Mouse (Mus musculus): ENCODE results near the gene Foxred1. TPM values are rescaled to one million over a fixed set of nuclear protein-coding genes. Genes with fewer than 3 reads are reported as not detected.

Gene Foxred1
- total RNA-seq (2017), result 35.9 and 38.5 TPM in 2 replicates

GRCm38 (mm10) chr9:35210542-35211474, at the start of gene Foxred1:
Foxred1 (minus strand) TSS chr9:35211055.
- ATAC-seq (replicated peaks in 1 of 2; ENCODE audit: insufficient read depth in 1 of 2, low FRiP score in 2 of 2, low TSS enrichment in 1 of 2, low read depth in 1 of 2, poor library complexity in 2 of 2, severe bottlenecking in 2 of 2), result peak; percentile 94 to 98

- ATAC-seq (replicated peaks in 1 of 2; ENCODE audit: insufficient read depth in 1 of 2, low FRiP score in 2 of 2, low TSS enrichment in 1 of 2, low read depth in 1 of 2, poor library complexity in 2 of 2, severe bottlenecking in 2 of 2), result no peak
These were observed 46.5 kb upstream of the Foxred1 start for GRCm38 (mm10) chr9:35257365-35257764.

DNA sequence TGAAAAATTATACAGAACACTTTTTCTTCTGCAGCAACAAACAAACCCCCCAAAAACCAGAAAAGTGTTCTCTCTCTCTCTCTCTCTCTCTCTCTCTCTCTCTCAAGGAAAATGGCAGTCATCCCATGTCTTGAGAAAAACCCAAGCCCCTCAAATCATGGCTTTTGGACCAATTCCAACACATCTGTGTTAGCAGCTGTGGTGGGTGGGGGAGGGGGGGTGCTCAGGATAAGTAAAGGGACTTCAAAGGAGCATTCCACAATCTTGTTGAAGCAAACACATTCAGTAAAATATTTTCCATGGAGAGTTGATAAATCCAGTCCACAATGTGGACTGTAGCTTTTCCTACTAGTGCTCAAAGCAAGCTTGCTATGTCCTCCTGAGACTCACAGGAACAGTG, 38.6 kb upstream of the Foxred1 start:
- no peak for ATAC-seq (replicated peaks in 1 of 2; ENCODE audit: insufficient read depth in 1 of 2, low FRiP score in 2 of 2, low TSS enrichment in 1 of 2, low read depth in 1 of 2, poor library complexity in 2 of 2, severe bottlenecking in 2 of 2)

DNA sequence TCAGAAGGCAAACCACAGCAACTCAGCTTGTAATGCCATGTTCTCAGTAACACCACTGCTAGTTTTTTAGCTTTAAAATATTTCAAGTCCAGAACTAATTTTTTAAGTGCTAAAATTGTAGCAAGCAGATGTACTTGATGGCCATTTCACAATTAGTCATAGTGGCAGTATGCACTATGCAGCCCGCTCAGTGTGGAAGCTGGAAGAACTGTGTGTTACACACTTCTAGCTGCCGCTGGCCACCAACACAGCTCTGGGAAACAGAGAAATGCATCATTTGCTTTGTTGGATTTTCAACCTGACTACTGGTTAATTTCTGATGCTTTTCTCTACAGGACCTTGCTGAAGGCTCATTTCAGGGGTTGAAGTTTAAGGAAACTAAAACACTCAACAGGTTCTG, 36.5 kb upstream of the Foxred1 start:
- no peak for ATAC-seq (replicated peaks in 1 of 2; ENCODE audit: insufficient read depth in 1 of 2, low FRiP score in 2 of 2, low TSS enrichment in 1 of 2, low read depth in 1 of 2, poor library complexity in 2 of 2, severe bottlenecking in 2 of 2)

DNA sequence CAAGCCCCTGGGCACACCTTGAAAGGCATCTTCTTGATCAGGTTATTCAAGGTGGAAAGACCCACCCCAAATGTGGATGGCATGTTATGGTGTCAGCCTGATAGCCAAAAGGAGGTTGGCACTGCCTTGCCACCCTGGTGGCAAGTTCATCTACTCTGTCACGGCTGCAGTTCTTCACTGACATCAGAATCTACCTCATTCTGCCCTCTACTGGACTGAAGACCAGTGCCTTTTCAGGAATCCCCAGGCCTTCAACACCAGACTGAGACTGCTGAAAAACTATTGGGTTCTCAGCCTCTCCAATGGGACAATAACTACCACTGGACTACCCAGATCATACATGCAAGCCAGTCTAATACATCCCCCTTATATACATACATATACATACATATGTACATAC, 28.9 kb upstream of the Foxred1 start:
- no peak for ATAC-seq (replicated peaks in 1 of 2; ENCODE audit: insufficient read depth in 1 of 2, low FRiP score in 2 of 2, low TSS enrichment in 1 of 2, low read depth in 1 of 2, poor library complexity in 2 of 2, severe bottlenecking in 2 of 2)

DNA sequence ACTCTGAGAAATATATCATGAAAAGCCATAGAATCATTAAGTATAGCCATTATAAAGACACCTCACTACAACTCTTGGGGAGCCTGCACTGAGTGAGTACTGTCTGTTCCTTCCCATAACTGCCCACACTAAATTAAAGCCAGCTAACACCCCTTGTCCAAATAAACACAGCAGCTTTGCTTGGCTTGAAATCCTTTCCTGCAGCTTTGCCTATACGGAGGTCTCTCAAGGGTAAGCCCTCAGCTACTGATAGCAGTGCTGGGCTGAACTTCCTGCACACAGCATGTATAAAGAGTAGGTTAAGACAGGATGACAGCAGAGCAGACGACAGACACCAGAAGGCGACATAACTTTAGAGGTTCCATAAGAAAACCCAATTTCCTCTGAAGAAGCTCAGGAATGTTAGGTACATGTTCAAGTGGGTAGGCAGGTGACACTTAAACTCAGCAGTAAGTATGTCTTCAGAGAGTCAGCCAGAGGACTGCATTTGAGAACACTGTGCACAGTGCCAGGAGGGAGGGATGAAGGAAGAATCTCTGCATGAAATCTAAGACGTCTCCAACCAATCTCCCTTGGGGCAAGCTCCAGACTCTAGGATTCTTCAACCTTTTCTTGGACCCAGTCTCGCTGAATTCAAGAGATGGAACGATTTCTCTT, 28.2 kb upstream of the Foxred1 start:
- ATAC-seq (replicated peaks in 1 of 2; ENCODE audit: insufficient read depth in 1 of 2, low FRiP score in 2 of 2, low TSS enrichment in 1 of 2, low read depth in 1 of 2, poor library complexity in 2 of 2, severe bottlenecking in 2 of 2), result no peak

DNA sequence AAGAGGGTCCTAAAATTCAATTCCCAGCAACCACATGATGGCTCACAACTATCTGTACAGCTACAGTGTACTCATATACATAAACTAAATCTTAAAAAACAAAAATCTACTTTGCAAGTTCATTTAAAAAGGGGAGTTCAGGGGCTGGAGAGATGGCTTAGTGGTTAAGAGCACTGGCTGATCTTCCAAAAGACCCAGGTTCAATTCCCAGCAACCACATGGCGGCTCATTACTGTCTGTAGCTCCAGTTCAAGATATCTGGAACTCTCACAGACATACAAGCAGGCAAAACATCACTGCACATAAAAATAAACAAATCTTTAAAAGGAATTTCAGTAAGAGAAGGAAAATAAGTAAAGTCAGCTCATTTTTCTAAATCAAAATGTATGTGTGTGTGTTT, 27.5 kb upstream of the Foxred1 start:
- no peak for ATAC-seq (replicated peaks in 1 of 2; ENCODE audit: insufficient read depth in 1 of 2, low FRiP score in 2 of 2, low TSS enrichment in 1 of 2, low read depth in 1 of 2, poor library complexity in 2 of 2, severe bottlenecking in 2 of 2)

GRCm38 (mm10) chr9:35235996-35236395, 25.1 kb upstream of the Foxred1 start:
- ATAC-seq (replicated peaks in 1 of 2; ENCODE audit: insufficient read depth in 1 of 2, low FRiP score in 2 of 2, low TSS enrichment in 1 of 2, low read depth in 1 of 2, poor library complexity in 2 of 2, severe bottlenecking in 2 of 2), result no peak

DNA sequence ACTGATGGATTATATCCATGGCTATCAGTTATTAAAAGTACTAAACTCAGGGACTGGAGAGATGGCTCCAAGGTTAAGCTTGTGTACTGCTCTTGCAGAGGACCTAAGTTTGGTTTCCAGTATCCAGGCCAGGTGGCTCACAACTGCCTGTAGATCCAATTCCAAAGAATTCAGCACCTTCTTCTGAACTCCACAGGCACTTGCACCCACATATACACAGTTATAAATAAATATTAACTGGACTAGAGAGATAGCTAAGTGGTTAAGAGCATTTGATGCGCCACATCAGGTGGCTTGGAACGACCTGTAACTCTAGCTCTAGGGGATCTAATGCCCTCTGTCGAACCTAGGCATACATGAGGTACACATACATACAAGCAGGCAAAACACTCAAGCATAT, 17.8 kb upstream of the Foxred1 start:
- ATAC-seq (replicated peaks in 1 of 2; ENCODE audit: insufficient read depth in 1 of 2, low FRiP score in 2 of 2, low TSS enrichment in 1 of 2, low read depth in 1 of 2, poor library complexity in 2 of 2, severe bottlenecking in 2 of 2), result no peak

GRCm38 (mm10) chr9:35223466-35223865, 12.6 kb upstream of the Foxred1 start:
- ATAC-seq (replicated peaks in 1 of 2; ENCODE audit: insufficient read depth in 1 of 2, low FRiP score in 2 of 2, low TSS enrichment in 1 of 2, low read depth in 1 of 2, poor library complexity in 2 of 2, severe bottlenecking in 2 of 2), result no peak

DNA sequence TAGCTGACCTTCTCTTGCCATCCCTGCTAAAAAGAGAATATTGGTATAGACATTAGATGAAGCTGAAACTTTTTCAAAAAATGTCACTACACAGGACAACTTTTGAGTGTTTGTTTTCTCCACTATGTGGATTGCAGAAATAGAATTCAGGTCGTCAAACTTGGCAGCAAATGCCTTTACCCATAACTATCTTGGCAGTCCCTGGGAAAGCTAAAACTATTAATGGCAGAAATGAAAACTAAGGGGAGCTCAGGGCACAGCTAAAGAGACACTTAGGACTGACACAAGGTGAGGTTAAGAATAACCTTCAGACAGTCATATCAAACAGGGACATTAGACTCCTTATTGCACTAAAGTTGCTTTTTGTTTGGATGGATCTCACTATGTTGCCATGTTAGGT, 7.1 kb upstream of the Foxred1 start:
- ATAC-seq (replicated peaks in 1 of 2; ENCODE audit: insufficient read depth in 1 of 2, low FRiP score in 2 of 2, low TSS enrichment in 1 of 2, low read depth in 1 of 2, poor library complexity in 2 of 2, severe bottlenecking in 2 of 2), result no peak

- 0 out of 4 replicates have a peak, but pooled peaks of 1 of the 2 experiments have one; percentile 0 for ATAC-seq (replicated peaks in 1 of 2; ENCODE audit: insufficient read depth in 1 of 2, low FRiP score in 2 of 2, low TSS enrichment in 1 of 2, low read depth in 1 of 2, poor library complexity in 2 of 2, severe bottlenecking in 2 of 2)
These were observed 987 bp upstream of the Foxred1 start for GRCm38 (mm10) chr9:35211573-35212511.

- no peak for ATAC-seq (replicated peaks in 1 of 2; ENCODE audit: insufficient read depth in 1 of 2, low FRiP score in 2 of 2, low TSS enrichment in 1 of 2, low read depth in 1 of 2, poor library complexity in 2 of 2, severe bottlenecking in 2 of 2)
These were observed 6.4 kb downstream of the Foxred1 start for GRCm38 (mm10) chr9:35204421-35204820.

GRCm38 (mm10) chr9:35203536-35203935, 7.3 kb downstream of the Foxred1 start:
- ATAC-seq (replicated peaks in 1 of 2; ENCODE audit: insufficient read depth in 1 of 2, low FRiP score in 2 of 2, low TSS enrichment in 1 of 2, low read depth in 1 of 2, poor library complexity in 2 of 2, severe bottlenecking in 2 of 2), result no peak

GRCm38 (mm10) chr9:35200529-35201060, 10.3 kb downstream of the Foxred1 start:
- ATAC-seq (replicated peaks in 1 of 2; ENCODE audit: insufficient read depth in 1 of 2, low FRiP score in 2 of 2, low TSS enrichment in 1 of 2, low read depth in 1 of 2, poor library complexity in 2 of 2, severe bottlenecking in 2 of 2), result no peak

- peak; percentile 97 to 98 for ATAC-seq (replicated peaks in 1 of 2; ENCODE audit: insufficient read depth in 1 of 2, low FRiP score in 2 of 2, low TSS enrichment in 1 of 2, low read depth in 1 of 2, poor library complexity in 2 of 2, severe bottlenecking in 2 of 2)
These were observed 10.9 kb downstream of the Foxred1 start, which contains the start of the genes Srpr and Tirap for GRCm38 (mm10) chr9:35199772-35200471. Srpr (plus strand) TSS chr9:35200175. Tirap (minus strand) TSS chr9:35200291.
